Mouse (Mus musculus) heart, adult 2 months (tissue): Measurements from ENCODE around the gene Fam124a. TPM values are rescaled to one million over a fixed set of nuclear protein-coding genes. Genes with fewer than 3 reads are reported as not detected.

ENCODE experiments used
- DNase-seq, 2 experiments: peaks; one replicate each; pipeline ENCODE4 v3.0.0; 2021
- H3K27ac ChIP-seq: fragments of 200-600 bp; 2 replicates; pipeline ENCODE4 v1.8.1; 2022
- H3K27me3 ChIP-seq: fragments of 200-500 bp; 2 replicates; pipeline ENCODE4 v1.6.1; 2012; ENCODE audit warnings: mild to moderate bottlenecking, low read length, inconsistent platforms, mixed read lengths; ENCODE audit not compliant: control insufficient read depth, insufficient read depth
- H3K36me3 ChIP-seq: fragments of 200-500 bp; 2 replicates; pipeline ENCODE4 v1.6.1; 2012; ENCODE audit warnings: low read length, inconsistent platforms; ENCODE audit not compliant: control insufficient read depth, insufficient read depth
- H3K4me1 ChIP-seq: fragments of 200-500 bp; 2 replicates; pipeline ENCODE4 v1.6.1; 2011; ENCODE audit warnings: low read length; ENCODE audit not compliant: control insufficient read depth, insufficient read depth
- H3K4me3 ChIP-seq: fragments of 200-600 bp; 2 replicates; pipeline ENCODE4 v1.8.1; 2022
- H3K79me2 ChIP-seq: fragments of 200-500 bp; replicated peaks from 2 replicates; pipeline ENCODE4 v1.6.1; 2012; ENCODE audit warnings: mild to moderate bottlenecking, inconsistent platforms, low read length, moderate library complexity, mixed read lengths; ENCODE audit not compliant: control insufficient read depth, insufficient read depth
- H3K9ac ChIP-seq: fragments of 200-500 bp; 2 replicates; pipeline ENCODE4 v1.6.1; 2012; ENCODE audit warnings: low read depth, mild to moderate bottlenecking, control low read depth, inconsistent platforms, low read length, mixed read lengths
- CTCF ChIP-seq: fragments of 200-600 bp; IDR thresholded peaks from 2 replicates; pipeline ENCODE4 v1.8.1; 2022; ENCODE audit warnings: antibody characterized with exemption, mild to moderate bottlenecking, moderate library complexity
- EP300 ChIP-seq: fragments of 200-500 bp; IDR thresholded peaks from 2 replicates; pipeline ENCODE4 v1.6.1; 2011; ENCODE audit warnings: low read depth, low read length, control low read depth; ENCODE audit not compliant: insufficient read depth
- POLR2A ChIP-seq: fragments of 200-500 bp; IDR thresholded peaks from 2 replicates; pipeline ENCODE4 v1.6.1; 2011; ENCODE audit warnings: mild to moderate bottlenecking, low read depth, low read length, control low read depth; ENCODE audit not compliant: insufficient read depth
- WGBS: fragments of 180-500 bp; shearing (Covaris S2); methylation state at CpG from one replicate; pipeline ENCODE4 v1.1.7; 2018; 5-methylcytosine and 5-hydroxymethylcytosine counted together
- intact Hi-C: fragments of 180-260 bp; cut with DNase I; formaldehyde crosslinking; loops from one replicate; pipeline ENCODE4 v1.15.1; 2025
- polyA plus RNA-seq: library from polyadenylated mRNA; depleted of rRNA; stranded (reverse); fragments of >200 nt; gene quantifications from 2 replicates; pipeline ENCODE4 v1.2.3, GENCODE M21; 2012
- total RNA-seq, 2 experiments: library from RNA; stranded (reverse); gene quantifications; 2 replicates each; pipeline ENCODE4 v1.2.3; 2021

Fam124a gene
- total and polyA plus RNA-seq, 3 experiments, result 3.4 to 7.9 (median 3.4) TPM

DNA sequence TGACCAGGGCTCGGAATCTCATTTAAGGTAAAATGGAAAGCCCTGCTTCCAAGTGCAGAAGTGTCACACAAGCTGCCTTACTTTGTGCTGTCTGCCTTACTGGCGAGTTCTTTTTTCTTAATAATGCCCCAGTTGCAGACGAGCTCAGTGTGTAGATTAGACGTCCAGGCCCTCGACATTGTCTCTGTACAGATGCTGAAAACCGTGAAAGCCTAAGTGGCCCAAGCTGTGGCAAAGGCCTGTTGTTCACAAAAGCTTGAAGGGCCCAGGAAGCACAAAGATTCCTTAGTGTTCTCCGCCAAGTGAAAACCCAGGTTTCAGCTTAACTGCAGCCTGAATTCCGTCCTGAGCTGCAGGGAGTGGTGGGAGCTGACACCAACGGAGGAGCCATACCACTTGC lies 26.2 kb downstream of the Fam124a start:
- intact Hi-C loops, result no loop called here
- TF ChIP-seq POLR2A (no peak), CTCF (no peak), EP300 (no peak)

GRCm38 (mm10) chr14:62584637-62585036 lies 29.1 kb downstream of the Fam124a start:
- Histone ChIP-seq H3K27me3 (no peaks in the 10 kb centered on the region), H3K79me2 (no peaks in the 10 kb centered on the region), H3K4me3 (no peak overlapping the region), H3K9ac (no peak overlapping the region), H3K4me1 (peaks cover 2% of the 10 kb centered on the region; the same call in 1 of the 2 replicates), H3K27ac (no peak overlapping the region), H3K36me3 (no peaks in the 10 kb centered on the region; the same call in 1 of the 2 replicates)
- no peak for DNase-seq
- TF ChIP-seq CTCF (no peak), POLR2A (no peak)
- intact Hi-C loops, result no loop called here

More for the DNA sequence above, 26.2 kb downstream of the Fam124a start:
- 91% methylated on average over 9 of the region's 9 CpGs for WGBS
- no peak overlapping the region for H3K9ac ChIP-seq
- no peaks in the 10 kb centered on the region for H3K27me3 ChIP-seq
- H3K79me2 ChIP-seq, result no peaks in the 10 kb centered on the region
- H3K27ac ChIP-seq, result no peak overlapping the region
- no peaks in the 10 kb centered on the region for H3K4me1 ChIP-seq
- DNase-seq, result no peak
- no peak overlapping the region for H3K4me3 ChIP-seq
- H3K36me3 ChIP-seq, result no peaks in the 10 kb centered on the region

GRCm38 (mm10) chr14:62585338-62585737 lies 29.8 kb downstream of the Fam124a start:
- no peak for DNase-seq
- H3K79me2 ChIP-seq, result no peaks in the 10 kb centered on the region
- H3K27ac ChIP-seq, result no peak overlapping the region
- H3K9ac ChIP-seq, result no peak overlapping the region
- no peaks in the 10 kb centered on the region; the same call in 1 of the 2 replicates for H3K36me3 ChIP-seq
- no peak overlapping the region for H3K4me3 ChIP-seq
- peaks cover 2% of the 10 kb centered on the region; the same call in 1 of the 2 replicates for H3K4me1 ChIP-seq
- TF ChIP-seq POLR2A (no peak), EP300 (no peak), CTCF (no peak)
- H3K27me3 ChIP-seq, result no peaks in the 10 kb centered on the region
- intact Hi-C loops, result no loop called here
- WGBS, result 68% methylated on average over 3 of the region's 3 CpGs

GRCm38 (mm10) chr14:62600109-62600522 lies 44.6 kb downstream of the Fam124a start:
- no peak overlapping the region for H3K27ac ChIP-seq

GRCm38 (mm10) chr14:62602271-62602670 lies 46.7 kb downstream of the Fam124a start:
- no peaks in the 10 kb centered on the region for H3K27me3 ChIP-seq
- H3K4me3 ChIP-seq, result no peak overlapping the region
- H3K36me3 ChIP-seq, result no peaks in the 10 kb centered on the region
- intact Hi-C loops, result no loop called here
- H3K4me1 ChIP-seq, result no peaks in the 10 kb centered on the region
- no peak for TF ChIP-seq POLR2A
- no peak for TF ChIP-seq EP300
- TF ChIP-seq CTCF, result no peak
- 31% methylated on average over 1 of the region's 1 CpGs for whole genome bisulfite sequencing
- no peaks in the 10 kb centered on the region for H3K79me2 ChIP-seq
- DNase-seq, result no peak
- no peak overlapping the region for H3K9ac ChIP-seq
- H3K27ac ChIP-seq, result no peak overlapping the region

More at GRCm38 (mm10) chr14:62600109-62600522, 44.6 kb downstream of the Fam124a start:
- Histone ChIP-seq H3K27me3 (no peaks in the 10 kb centered on the region), H3K4me1 (no peaks in the 10 kb centered on the region), H3K4me3 (no peak overlapping the region), H3K79me2 (no peaks in the 10 kb centered on the region), H3K36me3 (no peaks in the 10 kb centered on the region), H3K9ac (no peak overlapping the region)
- DNase-seq, result no peak
- no peak for TF ChIP-seq POLR2A
- TF ChIP-seq EP300, result no peak
- TF ChIP-seq CTCF, result no peak
- WGBS, result 81% methylated on average over 6 of the region's 6 CpGs
- intact Hi-C loops, result no loop called here

GRCm38 (mm10) chr14:62602869-62603268 lies 47.3 kb downstream of the Fam124a start:
- Histone ChIP-seq H3K4me1 (no peaks in the 10 kb centered on the region), H3K9ac (no peak overlapping the region), H3K27me3 (no peaks in the 10 kb centered on the region), H3K27ac (no peak overlapping the region), H3K79me2 (no peaks in the 10 kb centered on the region), H3K36me3 (no peaks in the 10 kb centered on the region), H3K4me3 (no peak overlapping the region)
- DNase-seq, result no peak
- TF ChIP-seq CTCF (no peak), EP300 (no peak), POLR2A (no peak)
- 96% methylated on average over 1 of the region's 1 CpGs for WGBS
- intact Hi-C loops, result no loop called here
